Mouse (Mus musculus) inflammation-experienced regulatory T-cells, adult 6 months (primary cell): ENCODE measurements around the gene Capg. TPM values are rescaled to one million over a fixed set of nuclear protein-coding genes. Genes with fewer than 3 reads are reported as not detected.

Experiments used
- polyA plus RNA-seq, 3 experiments: library from polyadenylated mRNA; unstranded; fragments of 100-300 nt; shearing (Covaris generic); gene quantifications; one replicate each; pipeline ENCODE4 v1.2.1; 2017

Gene Capg
- polyA plus RNA-seq, 3 experiments from 2014 or later: 499 to 613 (median 536) TPM

Other genes starting within 250 kb of the Capg start
- not detected for gene Sftpb, start 239.8 kb upstream of the Capg start, polyA plus RNA-seq
- gene Usp39, start 199.2 kb upstream of the Capg start, polyA plus RNA-seq: 10 to 100 TPM; 16.5 to 26.1 (median 20.8) TPM
- gene 0610030E20Rik, start 197.1 kb upstream of the Capg start, polyA plus RNA-seq: 10 to 100 TPM; 18.2 to 25.5 (median 19.7) TPM
- 1 to 10 TPM in 1 of 3 experiments, under 1 TPM in 2; 0.57 to 1.1 (median 0.67) TPM for gene Tmem150a, start 188.9 kb upstream of the Capg start, polyA plus RNA-seq
- gene Rnf181, start 177.4 kb upstream of the Capg start, polyA plus RNA-seq: 100 to 1,000 TPM; 107 to 150 (median 144) TPM
- 10 to 100 TPM; 67.7 to 70.9 (median 69.7) TPM for gene Vamp5, start 163.9 kb upstream of the Capg start, polyA plus RNA-seq
- 100 to 1,000 TPM; 338 to 440 (median 338) TPM for gene Vamp8, start 153.7 kb upstream of the Capg start, polyA plus RNA-seq
- gene Ggcx, start 130.1 kb upstream of the Capg start, polyA plus RNA-seq: 1 to 10 TPM; 5.6 to 6.5 (median 5.9) TPM
- gene Mat2a, start 104.8 kb upstream of the Capg start, polyA plus RNA-seq: 100 to 1,000 TPM; 217 to 228 (median 219) TPM
- not detected for gene Sh2d6, start 22.7 kb upstream of the Capg start, polyA plus RNA-seq
- gene Elmod3, start 54.0 kb downstream of the Capg start, polyA plus RNA-seq: 10 to 100 TPM; 13.7 to 24.3 (median 20.6) TPM
- gene Retsat, start 54.1 kb downstream of the Capg start, polyA plus RNA-seq: 1 to 10 TPM; 3.9 to 5.5 (median 4.1) TPM
- 100 to 1,000 TPM; 103 to 111 (median 108) TPM for gene Tgoln1, start 72.6 kb downstream of the Capg start, polyA plus RNA-seq
- gene Tcf7l1, start 244.9 kb downstream of the Capg start, polyA plus RNA-seq: 1 to 10 TPM in 1 of 3 experiments, under 1 TPM in 2; 0.24 to 1.2 (median 0.78) TPM